ENCODE assay signal across 20 mouse cellular contexts in genomic region chr3:129198627-129198903, GRCm38 (mm10). TPM values are rescaled to one million over a fixed set of nuclear protein-coding genes. Genes with fewer than 3 reads are reported as not detected.
DNase-seq lines count a peak whose midpoint lies in the region; ATAC-seq lines count a peak whose summit lies in the region.
"Had no signal": no experiment of that assay in that cellular context is flagged by ENCODE, and none has a peak within 500 bp of the region (broad histone marks: within the 10 kb centered on the region; RNA-seq: fewer than 3 reads in every experiment).

No protein-coding gene starts in this region.

- H3K27ac ChIP-seq in heart, embryonic 10.5 days = no peak overlapping the region
- no peak overlapping the region for H3K27ac ChIP-seq in neural tube, embryonic 11.5 days (ENCODE audit: low read depth, low read length)
- no peak overlapping the region for H3K27ac ChIP-seq in neural tube, embryonic 15.5 days (replicated peaks)
- no peak overlapping the region; the same call in 1 of the 2 replicates for H3K27ac ChIP-seq in midbrain, embryonic 12.5 days (replicated peaks)

- H3K4me3 ChIP-seq in heart, embryonic 10.5 days = peak overlapping the region; percentile 66; the same call in 1 of the 2 replicates
- H3K4me3 ChIP-seq in neural tube, embryonic 11.5 days (ENCODE audit: low read depth, low read length) = no peak overlapping the region
- no peak overlapping the region for H3K4me3 ChIP-seq in neural tube, embryonic 15.5 days (replicated peaks)
- no peak overlapping the region for H3K4me3 ChIP-seq in midbrain, embryonic 12.5 days

- H3K9ac ChIP-seq in neural tube, embryonic 11.5 days (ENCODE audit: low read length) = no peak overlapping the region
- no peak overlapping the region for H3K9ac ChIP-seq in neural tube, embryonic 15.5 days (replicated peaks)
- no peak overlapping the region for H3K9ac ChIP-seq in midbrain, embryonic 12.5 days (replicated peaks)
- H3K9ac ChIP-seq: liver, postnatal 0 days had no signal

- no peaks in the 10 kb centered on the region for H3K36me3 ChIP-seq in heart, embryonic 10.5 days
- H3K36me3 ChIP-seq in neural tube, embryonic 11.5 days (ENCODE audit: control insufficient read depth, insufficient read depth, low read length) = no peaks in the 10 kb centered on the region
- no peaks in the 10 kb centered on the region for H3K36me3 ChIP-seq in neural tube, embryonic 15.5 days
- no peaks in the 10 kb centered on the region for H3K36me3 ChIP-seq in midbrain, embryonic 12.5 days

- H3K4me1 ChIP-seq in heart, embryonic 10.5 days = peaks cover 35% of the 10 kb centered on the region
- H3K4me1 ChIP-seq in neural tube, embryonic 11.5 days (ENCODE audit: control insufficient read depth, insufficient read depth, low read length) = no peaks in the 10 kb centered on the region; the same call in none of the 2 replicates
- H3K4me1 ChIP-seq in neural tube, embryonic 15.5 days = peaks cover 20% of the 10 kb centered on the region
- H3K4me1 ChIP-seq in midbrain, embryonic 12.5 days = peaks cover 28% of the 10 kb centered on the region

- DNase-seq in heart, embryonic 10.5 days (ENCODE audit: low spot score) = peak; percentile 59
- DNase-seq in heart, postnatal 10 days = no peak
- peak; percentile 26 for DNase-seq in neural tube, embryonic 11.5 days (ENCODE audit: low spot score)
- no peak for DNase-seq in layer of hippocampus, postnatal 36 days
- no peak for DNase-seq in left cerebral cortex, postnatal 4 days
- DNase-seq in kidney, postnatal 10 days = no peak
- DNase-seq: adrenal gland, postnatal 10 days; cerebellum, adult 18-20 months; gastrocnemius, postnatal 10 days; kidney, adult 2 months; kidney, postnatal 25 days; liver; liver, postnatal 0 days; lung, postnatal 14 days; thymus, postnatal 4 days had no signal

- no peak overlapping the region for H3K4me2 ChIP-seq in neural tube, embryonic 11.5 days (ENCODE audit: low read depth)
- H3K4me2 ChIP-seq in neural tube, embryonic 15.5 days = no peak overlapping the region
- H3K4me2 ChIP-seq in midbrain, embryonic 12.5 days (replicated peaks) = peak overlapping the region; percentile 76

- ATAC-seq in neural tube, embryonic 11.5 days (ENCODE audit: insufficient read depth, low FRiP score, low TSS enrichment) = no peak
- no peak for ATAC-seq in neural tube, embryonic 15.5 days (ENCODE audit: low FRiP score)
- ATAC-seq in midbrain, embryonic 12.5 days (ENCODE audit: low FRiP score, low read depth) = no peak
- ATAC-seq: liver, postnatal 0 days had no signal

- intact Hi-C loops in heart, postnatal 10 days (cut with DNase I) = no loop called here
- intact Hi-C loops in left cerebral cortex, postnatal 4 days (cut with DNase I) = no loop called here

- peaks cover 93% of the 10 kb centered on the region for H3K27me3 ChIP-seq in heart, embryonic 10.5 days (ENCODE audit: insufficient read depth, poor library complexity, severe bottlenecking)
- H3K27me3 ChIP-seq in neural tube, embryonic 11.5 days (ENCODE audit: control insufficient read depth, insufficient read depth, low read length) = peaks cover 88% of the 10 kb centered on the region
- H3K27me3 ChIP-seq in neural tube, embryonic 15.5 days (replicated peaks) = peaks cover 79% of the 10 kb centered on the region
- H3K27me3 ChIP-seq in midbrain, embryonic 12.5 days = peaks cover 90% of the 10 kb centered on the region

- 2% methylated on average over 11 of the region's 11 CpGs for WGBS in heart, embryonic 10.5 days
- 1% methylated on average over 11 of the region's 11 CpGs for WGBS in neural tube, embryonic 11.5 days
- WGBS in neural tube, embryonic 15.5 days = 5% methylated on average over 11 of the region's 11 CpGs
- WGBS in midbrain, embryonic 12.5 days = under 1% methylated on average over 11 of the region's 11 CpGs

- no peaks in the 10 kb centered on the region for H3K9me3 ChIP-seq in heart, embryonic 10.5 days
- H3K9me3 ChIP-seq in neural tube, embryonic 11.5 days (ENCODE audit: control insufficient read depth, low read length) = no peaks in the 10 kb centered on the region
- H3K9me3 ChIP-seq in neural tube, embryonic 15.5 days (replicated peaks) = no peaks in the 10 kb centered on the region
- no peaks in the 10 kb centered on the region for H3K9me3 ChIP-seq in midbrain, embryonic 12.5 days

RNA-seq across cellular contexts. Expression of gene Pitx2, which starts 1.1 kb away (rescaled TPM):
- polyA plus RNA-seq in heart, embryonic 10.5 days (2016; fragmentation: Nextera tagmentation; extraction: Ambion mirVana) = 35.1 and 60.0 TPM in 2 replicates
- total RNA-seq in heart, postnatal 10 days (2021) = 1 to 10 TPM; 1.4 to 1.6 TPM
- polyA plus RNA-seq in neural tube, embryonic 11.5 days (2014; fragmentation: Nextera tagmentation; extraction: Ambion mirVana) = 16.1 and 19.1 TPM in 2 replicates
- 5.1 and 5.2 TPM in 2 replicates for polyA plus RNA-seq in neural tube, embryonic 15.5 days (2015; fragmentation: Nextera tagmentation; extraction: Ambion mirVana)
- 65.6 and 78.1 TPM in 2 replicates for polyA plus RNA-seq in midbrain, embryonic 12.5 days (2016; fragmentation: Nextera tagmentation; extraction: Ambion mirVana)
- not detected for total RNA-seq in layer of hippocampus, postnatal 36 days (2021)
- not detected for total RNA-seq in left cerebral cortex, postnatal 4 days (2021)
- total RNA-seq: left cerebral cortex, adult 8-10 months; monocyte, adult 5-6 weeks had no signal
- polyA plus RNA-seq: cortical plate, adult 2 months had no signal

Comparison
In these comparisons a context has a peak if more than half of its experiments do, and no peak if none do; other contexts are left out.
1. DNase-seq: peak in heart, embryonic 10.5 days (single experiment) and neural tube, embryonic 11.5 days (single experiment); none in heart, postnatal 10 days (0 of 2), layer of hippocampus, postnatal 36 days (0 of 2), left cerebral cortex, postnatal 4 days (single experiment) and kidney, postnatal 10 days (single experiment).